Mouse (Mus musculus) inflammation-experienced regulatory T-cells, adult 6 months (primary cell): ENCODE results near the gene Trove2. TPM values are rescaled to one million over a fixed set of nuclear protein-coding genes. Genes with fewer than 3 reads are reported as not detected.
A peak's percentile ranks its signal among the peaks of the same experiment; 100 is the strongest.
"Not testable (repeated sequence)": the region's sequence is repeated elsewhere in the genome, so short reads cannot be mapped to it uniquely, and the experiment has no call there.

Source experiments
- ATAC-seq: one replicate; pipeline ENCODE4 v1.8.0; 2017
- polyA plus RNA-seq, 3 experiments: library from polyadenylated mRNA; unstranded; fragments of 100-300 nt; shearing (Covaris generic); gene quantifications; one replicate each; pipeline ENCODE4 v1.2.1; 2017

Gene Trove2
- polyA plus RNA-seq, 3 experiments from 2014 or later: 4.6 to 6.5 (median 4.7) TPM

- ATAC-seq: peak; percentile 41
Observed at GRCm38 (mm10) chr1:143738811-143739210, 38.1 kb downstream of the Trove2 start.

GRCm38 (mm10) chr1:143733914-143734410 lies 42.9 kb downstream of the Trove2 start:
- no peak for ATAC-seq

- no peak for ATAC-seq
Observed at GRCm38 (mm10) chr1:143731691-143732090, 45.2 kb downstream of the Trove2 start.

GRCm38 (mm10) chr1:143730899-143731298 lies 46.0 kb downstream of the Trove2 start:
- peak; percentile 70 for ATAC-seq

GRCm38 (mm10) chr1:143727701-143728445 lies 49.0 kb downstream of the Trove2 start:
- no peak for ATAC-seq

GRCm38 (mm10) chr1:143724456-143725064 lies 52.3 kb downstream of the Trove2 start:
- no peak for ATAC-seq

GRCm38 (mm10) chr1:143716038-143716437 lies 60.8 kb downstream of the Trove2 start, which contains the start of gene Glrx2:
TSS of gene Glrx2 (plus strand) at chr1:143716338.
- not testable (repeated sequence) for ATAC-seq

GRCm38 (mm10) chr1:143710627-143710976 lies 66.3 kb downstream of the Trove2 start:
- no peak for ATAC-seq

GRCm38 (mm10) chr1:143709966-143710626 lies 66.8 kb downstream of the Trove2 start:
- ATAC-seq: no peak

- ATAC-seq: no peak
Observed at GRCm38 (mm10) chr1:143708361-143708760, 68.5 kb downstream of the Trove2 start.

- ATAC-seq: no peak
Observed at GRCm38 (mm10) chr1:143707006-143707405, 69.9 kb downstream of the Trove2 start.

GRCm38 (mm10) chr1:143702741-143703262 lies 74.1 kb downstream of the Trove2 start, which contains the start of gene Cdc73:
TSS of gene Cdc73 (minus strand) at chr1:143702893.
- ATAC-seq: peak; percentile 92

GRCm38 (mm10) chr1:143702141-143702740 lies 74.6 kb downstream of the Trove2 start:
- ATAC-seq: peak; percentile 18

GRCm38 (mm10) chr1:143701736-143702135 lies 75.1 kb downstream of the Trove2 start:
- no peak for ATAC-seq

Other genes starting within 250 kb of the Trove2 start
- under 1 TPM; 0.44 to 0.86 (median 0.61) TPM for gene B3galt2, start 136.4 kb downstream of the Trove2 start, polyA plus RNA-seq
- gene Cdc73, start 74.2 kb downstream of the Trove2 start, polyA plus RNA-seq: 10 to 100 TPM; 17.7 to 21.5 (median 17.9) TPM
- gene Glrx2, start 60.7 kb downstream of the Trove2 start, polyA plus RNA-seq: 10 to 100 TPM; 38.7 to 54.4 (median 40.4) TPM
- gene Uchl5, start 204 bp upstream of the Trove2 start, polyA plus RNA-seq: 10 to 100 TPM; 49.2 to 94.0 (median 74.1) TPM
- 10 to 100 TPM; 22.9 to 54.9 (median 28.7) TPM for gene Rgs2, start 227.1 kb upstream of the Trove2 start, polyA plus RNA-seq